Mouse (Mus musculus): ENCODE measurements at regions not wholly inside any gene's neighbourhood (a gene's known extent, or its start where the extent isn't known, plus 50 kb on each side); places are given as distances from the start of the nearest gene placed in this dataset.

- Histone ChIP-seq H3K4me3 (ENCODE audit: low read depth, low read length) (no peak overlapping the region), H3K27ac (ENCODE audit: low read length) (no peak overlapping the region), H3K4me2 (replicated peaks; ENCODE audit: low read depth, low read length) (no peak overlapping the region), H3K4me1 (ENCODE audit: insufficient read depth, low read depth, low read length) (no peaks in the 10 kb centered on the region), H3K9ac (replicated peaks; ENCODE audit: low read depth) (no peak overlapping the region), H3K9me3 (ENCODE audit: low read length) (no peaks in the 10 kb centered on the region), H3K36me3 (ENCODE audit: insufficient read depth, low read length) (no peaks in the 10 kb centered on the region), H3K27me3 (replicated peaks; ENCODE audit: insufficient read depth, low read length) (no peaks in the 10 kb centered on the region)
- ATAC-seq (peak; percentile 52), DNase-seq (ENCODE audit: low spot score) (peak; percentile 28)
- WGBS, result 8% methylated on average over 4 of the region's 4 CpGs
- TF ChIP-seq EP300 (IDR thresholded peaks at IDR 0.05), result no peak
- TF ChIP-seq CTCF (IDR thresholded peaks at IDR 0.05), result no peak
Measured at GRCm38 (mm10) chr5:111590619-111591081, 143.1 kb upstream of the Gm26897 start.

DNA sequence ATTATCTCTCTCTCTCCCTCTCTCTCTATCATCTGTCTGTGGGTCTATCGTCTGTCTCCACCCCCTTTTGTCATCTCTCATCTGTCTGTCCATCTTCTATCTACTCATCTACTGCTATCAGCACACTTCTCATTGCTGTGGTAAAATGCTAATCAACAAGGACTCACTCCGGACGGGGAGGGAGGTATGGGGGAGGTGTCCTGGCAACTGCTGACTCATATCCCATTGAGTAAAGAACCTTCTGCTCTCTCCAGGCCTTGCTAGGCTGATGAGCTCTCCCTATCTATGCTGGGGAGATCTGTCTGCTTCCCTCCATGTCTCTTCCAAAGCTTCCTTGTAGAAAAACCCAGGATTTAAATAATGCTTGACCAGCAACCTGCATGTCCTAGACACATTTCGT lies 140.9 kb upstream of the Gm26897 start:
- Histone ChIP-seq H3K4me3 (ENCODE audit: low read depth, low read length) (no peak overlapping the region), H3K36me3 (ENCODE audit: insufficient read depth, low read length) (no peaks in the 10 kb centered on the region), H3K27me3 (replicated peaks; ENCODE audit: insufficient read depth, low read length) (no peaks in the 10 kb centered on the region), H3K27ac (ENCODE audit: low read length) (no peak overlapping the region), H3K9ac (replicated peaks; ENCODE audit: low read depth) (no peak overlapping the region), H3K4me1 (ENCODE audit: insufficient read depth, low read depth, low read length) (no peaks in the 10 kb centered on the region), H3K4me2 (replicated peaks; ENCODE audit: low read depth, low read length) (no peak overlapping the region), H3K9me3 (ENCODE audit: low read length) (no peaks in the 10 kb centered on the region)
- DNase-seq (ENCODE audit: low spot score) (no peak), ATAC-seq (no peak)
- no peak for TF ChIP-seq CTCF (IDR thresholded peaks at IDR 0.05)
- no peak for TF ChIP-seq EP300 (IDR thresholded peaks at IDR 0.05)
- WGBS, result 64% methylated on average over 4 of the region's 4 CpGs

GRCm38 (mm10) chr5:111594111-111594510 lies 139.6 kb upstream of the Gm26897 start:
- no peak overlapping the region for H3K4me2 ChIP-seq (replicated peaks; ENCODE audit: low read depth, low read length)
- no peak for DNase-seq (ENCODE audit: low spot score)
- 65% methylated on average over 5 of the region's 5 CpGs for WGBS
- H3K27me3 ChIP-seq (replicated peaks; ENCODE audit: insufficient read depth, low read length), result no peaks in the 10 kb centered on the region
- ATAC-seq, result no peak
- no peak overlapping the region for H3K27ac ChIP-seq (ENCODE audit: low read length)
- H3K4me3 ChIP-seq (ENCODE audit: low read depth, low read length), result no peak overlapping the region
- no peak overlapping the region for H3K9ac ChIP-seq (replicated peaks; ENCODE audit: low read depth)
- H3K4me1 ChIP-seq (ENCODE audit: insufficient read depth, low read depth, low read length), result no peaks in the 10 kb centered on the region
- no peaks in the 10 kb centered on the region for H3K36me3 ChIP-seq (ENCODE audit: insufficient read depth, low read length)
- TF ChIP-seq CTCF (IDR thresholded peaks at IDR 0.05) (no peak), EP300 (IDR thresholded peaks at IDR 0.05) (no peak)
- no peaks in the 10 kb centered on the region for H3K9me3 ChIP-seq (ENCODE audit: low read length)

- no peak overlapping the region for H3K4me2 ChIP-seq (replicated peaks; ENCODE audit: low read depth, low read length)
- no peak overlapping the region for H3K9ac ChIP-seq (replicated peaks; ENCODE audit: low read depth)
- TF ChIP-seq EP300 (IDR thresholded peaks at IDR 0.05), result no peak
- H3K4me1 ChIP-seq (ENCODE audit: insufficient read depth, low read depth, low read length), result no peaks in the 10 kb centered on the region
- WGBS, result 60% methylated on average over 12 of the region's 12 CpGs
- no peaks in the 10 kb centered on the region for H3K27me3 ChIP-seq (replicated peaks; ENCODE audit: insufficient read depth, low read length)
- no peak for DNase-seq (ENCODE audit: low spot score)
- H3K36me3 ChIP-seq (ENCODE audit: insufficient read depth, low read length), result no peaks in the 10 kb centered on the region
- no peak overlapping the region for H3K27ac ChIP-seq (ENCODE audit: low read length)
- no peak overlapping the region for H3K4me3 ChIP-seq (ENCODE audit: low read depth, low read length)
- ATAC-seq, result no peak
- H3K9me3 ChIP-seq (ENCODE audit: low read length), result no peaks in the 10 kb centered on the region
Measured at GRCm38 (mm10) chr5:111595438-111595837, 138.3 kb upstream of the Gm26897 start.

- ATAC-seq (no peak), DNase-seq (ENCODE audit: low spot score) (no peak)
- TF ChIP-seq CTCF (IDR thresholded peaks at IDR 0.05) (no peak), EP300 (IDR thresholded peaks at IDR 0.05) (no peak)
Measured at GRCm38 (mm10) chr5:111597733-111598132, 136.0 kb upstream of the Gm26897 start.

GRCm38 (mm10) chr5:111601711-111602521 lies 131.8 kb upstream of the Gm26897 start:
- Histone ChIP-seq H3K27ac (ENCODE audit: low read length) (no peak overlapping the region), H3K9ac (replicated peaks; ENCODE audit: low read depth) (no peak overlapping the region), H3K4me2 (replicated peaks; ENCODE audit: low read depth, low read length) (no peak overlapping the region), H3K4me3 (ENCODE audit: low read depth, low read length) (no peak overlapping the region), H3K27me3 (replicated peaks; ENCODE audit: insufficient read depth, low read length) (no peaks in the 10 kb centered on the region), H3K9me3 (ENCODE audit: low read length) (no peaks in the 10 kb centered on the region), H3K36me3 (ENCODE audit: insufficient read depth, low read length) (no peaks in the 10 kb centered on the region), H3K4me1 (ENCODE audit: insufficient read depth, low read depth, low read length) (no peaks in the 10 kb centered on the region)
- 79% methylated on average over 21 of the region's 26 CpGs for WGBS
- DNase-seq (ENCODE audit: low spot score), result no peak
- peak; percentile 35; the same call in 1 of the 2 replicates for ATAC-seq
- TF ChIP-seq CTCF (IDR thresholded peaks at IDR 0.05), result no peak
- TF ChIP-seq EP300 (IDR thresholded peaks at IDR 0.05), result no peak

More at GRCm38 (mm10) chr5:111597733-111598132, 136.0 kb upstream of the Gm26897 start:
- 19% methylated on average over 2 of the region's 2 CpGs for WGBS
- H3K36me3 ChIP-seq (ENCODE audit: insufficient read depth, low read length), result no peaks in the 10 kb centered on the region
- no peak overlapping the region for H3K9ac ChIP-seq (replicated peaks; ENCODE audit: low read depth)
- H3K4me3 ChIP-seq (ENCODE audit: low read depth, low read length), result no peak overlapping the region
- no peaks in the 10 kb centered on the region for H3K9me3 ChIP-seq (ENCODE audit: low read length)
- H3K4me1 ChIP-seq (ENCODE audit: insufficient read depth, low read depth, low read length), result no peaks in the 10 kb centered on the region
- no peaks in the 10 kb centered on the region for H3K27me3 ChIP-seq (replicated peaks; ENCODE audit: insufficient read depth, low read length)
- H3K27ac ChIP-seq (ENCODE audit: low read length), result no peak overlapping the region
- H3K4me2 ChIP-seq (replicated peaks; ENCODE audit: low read depth, low read length), result no peak overlapping the region

Measured in lung, postnatal 0 days (tissue).